Mouse (Mus musculus): Measurements from ENCODE around the gene Rpain.

Gene Rpain

GRCm38 (mm10) chr11:71001167-71001566 is 31.2 kb downstream of the Rpain start:
- DNase-seq (ENCODE audit: low read depth, low spot score), result no peak

GRCm38 (mm10) chr11:71003611-71004315 is 33.8 kb downstream of the Rpain start:
- DNase-seq (ENCODE audit: low read depth, low spot score), result peak; percentile 23

- peak; percentile 98 for DNase-seq (ENCODE audit: low read depth, low spot score)
These were observed 34.3 kb downstream of the Rpain start, which contains the start of gene Dhx33 for GRCm38 (mm10) chr11:71004316-71004773. Gene Dhx33 (minus strand): TSS chr11:71004437.

GRCm38 (mm10) chr11:71005046-71005445 is 35.0 kb downstream of the Rpain start:
- no peak for DNase-seq (ENCODE audit: low read depth, low spot score)

- no peak for DNase-seq (ENCODE audit: low read depth, low spot score)
These were observed 37.0 kb downstream of the Rpain start for GRCm38 (mm10) chr11:71007026-71007425.

- DNase-seq (ENCODE audit: low read depth, low spot score), result no peak
These were observed 37.8 kb downstream of the Rpain start for GRCm38 (mm10) chr11:71007831-71008230.

GRCm38 (mm10) chr11:71008321-71008720 is 38.3 kb downstream of the Rpain start:
- no peak for DNase-seq (ENCODE audit: low read depth, low spot score)

GRCm38 (mm10) chr11:71012743-71013142 is 42.7 kb downstream of the Rpain start:
- no peak for DNase-seq (ENCODE audit: low read depth, low spot score)

- DNase-seq (ENCODE audit: low read depth, low spot score), result no peak
These were observed 47.0 kb downstream of the Rpain start for GRCm38 (mm10) chr11:71017051-71017450.

- DNase-seq (ENCODE audit: low read depth, low spot score), result peak; percentile 10
These were observed 48.6 kb downstream of the Rpain start for GRCm38 (mm10) chr11:71018416-71019200.

- peak; percentile 99 for DNase-seq (ENCODE audit: low read depth, low spot score)
These were observed 49.4 kb downstream of the Rpain start, which contains the start of the genes Mis12 and Derl2 for GRCm38 (mm10) chr11:71019201-71020068. Gene Mis12 (plus strand): TSS chr11:71019611. Gene Derl2 (minus strand): TSS chr11:71019841.
